Mouse (Mus musculus): ENCODE measurements at regions not wholly inside any gene's neighbourhood (a gene's known extent, or its start where the extent isn't known, plus 50 kb on each side); places are given as distances from the start of the nearest gene placed in this dataset.
A peak's percentile ranks its signal among the peaks of the same experiment; 100 is the strongest.

- TF ChIP-seq CTCF (IDR thresholded peaks at IDR 0.05; ENCODE audit: low read depth, low read length) (no peak), EP300 (IDR thresholded peaks at IDR 0.05; ENCODE audit: insufficient read depth, low read depth, low read length) (peak; percentile 75)
Measured at GRCm38 (mm10) chr5:13694847-13695246, 96.6 kb upstream of the Speer3 start.

All from ES-Bruce4 (cell line).